Mouse (Mus musculus) heart, embryonic 14.5 days (tissue): ENCODE data around the gene Cebpz. TPM values are rescaled to one million over a fixed set of nuclear protein-coding genes. Genes with fewer than 3 reads are reported as not detected.

ENCODE experiments used
- ATAC-seq: fragments of 200-750 bp; cut with Nextera tagmentation; 2 replicates; pipeline ENCODE4 v1.8.0; 2017; ENCODE audit warnings: low read depth, moderate TSS enrichment; ENCODE audit not compliant: insufficient number of reproducible peaks, insufficient read depth, low FRiP score
- H3K27ac ChIP-seq, 2 experiments: fragments of 200-500 bp in 1 of 2; fragments of 300-500 bp in 1 of 2; sonication (generic) in 1 of 2; replicated peaks in 1 of 2; 2 replicates each; pipeline ENCODE4 v1.5.1; 2012 to 2014; ENCODE audit warnings: low read depth in 2 of 2, low read length in 2 of 2, control low read depth in 1 of 2, mild to moderate bottlenecking in 1 of 2, mixed read lengths in 1 of 2; ENCODE audit not compliant: control insufficient read depth in 1 of 2, insufficient read depth in 1 of 2
- H3K27me3 ChIP-seq: fragments of 300-500 bp; sonication (generic); 2 replicates; pipeline ENCODE4 v1.6.1; 2014; ENCODE audit warnings: mild to moderate bottlenecking, low read length, control low read depth; ENCODE audit not compliant: control insufficient read depth, insufficient read depth
- H3K36me3 ChIP-seq: fragments of 300-500 bp; sonication (generic); 2 replicates; pipeline ENCODE4 v1.6.1; 2014; ENCODE audit warnings: mild to moderate bottlenecking, control low read depth, low read length, mixed read lengths; ENCODE audit not compliant: control insufficient read depth, insufficient read depth
- H3K4me1 ChIP-seq, 2 experiments: fragments of 200-500 bp in 1 of 2; fragments of 300-500 bp in 1 of 2; sonication (generic) in 1 of 2; 2 replicates each; pipeline ENCODE4 v1.6.1; 2012 to 2014; ENCODE audit warnings: low read length in 2 of 2, control low read depth in 1 of 2, mixed read lengths in 1 of 2; ENCODE audit not compliant: control insufficient read depth in 2 of 2, insufficient read depth in 2 of 2
- H3K4me2 ChIP-seq: fragments of 300-500 bp; sonication (generic); 2 replicates; pipeline ENCODE4 v1.6.1; 2014; ENCODE audit warnings: mild to moderate bottlenecking, low read length
- H3K4me3 ChIP-seq, 2 experiments: fragments of 200-500 bp in 1 of 2; fragments of 300-500 bp in 1 of 2; sonication (generic) in 1 of 2; 2 replicates each; pipeline ENCODE4 v1.5.1; 2012 to 2014; ENCODE audit warnings: low read length in 2 of 2, mild to moderate bottlenecking in 2 of 2, control low read depth in 1 of 2, low read depth in 1 of 2, moderate library complexity in 1 of 2; ENCODE audit not compliant: control insufficient read depth in 1 of 2, insufficient read depth in 1 of 2
- H3K9ac ChIP-seq: fragments of 300-500 bp; sonication (generic); 2 replicates; pipeline ENCODE4 v1.6.1; 2014; ENCODE audit warnings: mild to moderate bottlenecking, low read length
- H3K9me3 ChIP-seq: fragments of 300-500 bp; sonication (generic); 2 replicates; pipeline ENCODE4 v1.6.1; 2016; ENCODE audit warnings: low read length, control low read depth; ENCODE audit not compliant: control insufficient read depth
- WGBS: fragments of 180-500 bp; shearing (Covaris S2); extraction: QIAGEN DNeasy Blood & Tissue Kit; methylation state at CpG from one replicate; pipeline ENCODE4 v1.1.7; 2014; 5-methylcytosine and 5-hydroxymethylcytosine counted together
- polyA plus RNA-seq: library from polyadenylated mRNA; unstranded; fragments of >200 nt; fragmentation: Nextera tagmentation; extraction: Ambion mirVana; gene quantifications from 2 replicates; pipeline ENCODE4 v1.2.1, GENCODE M21; 2014

Gene Cebpz
- polyA plus RNA-seq, 1 experiment from 2014 or later: 37.4 TPM

DNA sequence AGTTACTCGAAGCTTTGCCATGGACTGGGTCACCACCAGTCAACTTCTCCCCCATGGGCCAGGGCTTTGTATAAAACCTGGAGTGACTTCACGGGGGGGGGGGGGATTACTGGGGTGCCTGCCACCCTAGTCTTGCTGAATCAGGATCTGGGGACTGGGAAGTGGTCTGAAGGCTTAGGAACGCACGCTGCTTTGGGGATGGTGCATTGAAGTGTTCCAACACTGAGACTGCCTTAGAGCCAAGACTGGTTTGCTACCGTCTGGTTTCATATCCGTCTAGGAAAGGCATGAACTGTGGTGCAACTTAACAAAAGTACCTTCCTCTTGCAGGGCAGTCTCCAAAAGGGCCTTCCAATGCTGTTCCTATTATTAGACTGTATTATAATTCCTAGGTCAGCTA is 19.2 kb downstream of the Cebpz start:
- H3K27me3 ChIP-seq: no peaks in the 10 kb centered on the region
- H3K4me3 ChIP-seq: no peak overlapping the region
- 45% methylated on average over 6 of the region's 6 CpGs for WGBS
- no peak for ATAC-seq
- peaks cover 47% of the 10 kb centered on the region for H3K36me3 ChIP-seq
- H3K4me2 ChIP-seq: peak overlapping the region; percentile 69
- H3K27ac ChIP-seq: 0 out of 4 replicates have a peak overlapping the region, but pooled peaks of 1 of the 2 experiments have one; percentile 82
- H3K9me3 ChIP-seq: no peaks in the 10 kb centered on the region
- peaks cover 2 to 13% of the 10 kb centered on the region in 2 experiments; a peak in 2 of 4 replicates for H3K4me1 ChIP-seq
- H3K9ac ChIP-seq: 0 out of 2 replicates have a peak overlapping the region, but pooled peaks have one; percentile 27

GRCm38 (mm10) chr17:78916899-78917298 is 20.0 kb downstream of the Cebpz start:
- Histone ChIP-seq H3K9me3 (no peaks in the 10 kb centered on the region), H3K27ac (peak overlapping the region; percentile 82 to 83), H3K4me2 (peak overlapping the region; percentile 69), H3K27me3 (no peaks in the 10 kb centered on the region), H3K4me1 (peaks cover 2 to 13% of the 10 kb centered on the region in 2 experiments; a peak in 2 of 4 replicates), H3K4me3 (peak overlapping the region; percentile 55 to 77), H3K36me3 (peaks cover 39% of the 10 kb centered on the region), H3K9ac (peak overlapping the region; percentile 77)
- WGBS: 2% methylated on average over 11 of the region's 11 CpGs
- no peak for ATAC-seq

GRCm38 (mm10) chr17:78916369-78916813 is 20.5 kb downstream of the Cebpz start, which contains the start of gene Cebpzos:
TSS of gene Cebpzos (plus strand) at chr17:78916500.
- Histone ChIP-seq H3K36me3 (peaks cover 34% of the 10 kb centered on the region), H3K27me3 (no peaks in the 10 kb centered on the region), H3K4me3 (peak within 1 kb of the TSS; percentile 55 to 77), H3K4me2 (peak within 1 kb of the TSS; percentile 69), H3K27ac (peak within 1 kb of the TSS; percentile 82 to 83), H3K9me3 (no peaks in the 10 kb centered on the region), H3K9ac (peak within 1 kb of the TSS; percentile 77), H3K4me1 (peaks cover 2 to 13% of the 10 kb centered on the region in 2 experiments; a peak in 2 of 4 replicates)
- WGBS: under 1% methylated on average over 37 of the region's 37 CpGs
- peak; percentile 95 for ATAC-seq

GRCm38 (mm10) chr17:78915772-78916171 is 21.1 kb downstream of the Cebpz start:
- Histone ChIP-seq H3K9ac (peak overlapping the region; percentile 77), H3K4me2 (peak overlapping the region; percentile 69), H3K9me3 (no peaks in the 10 kb centered on the region), H3K4me3 (peak overlapping the region; percentile 55 to 77), H3K4me1 (peaks cover 2 to 13% of the 10 kb centered on the region in 2 experiments; a peak in 2 of 4 replicates), H3K36me3 (peaks cover 28% of the 10 kb centered on the region), H3K27ac (peak overlapping the region; percentile 82 to 83), H3K27me3 (no peaks in the 10 kb centered on the region)
- WGBS: 53% methylated on average over 6 of the region's 6 CpGs
- ATAC-seq: no peak

GRCm38 (mm10) chr17:78913921-78914320 is 22.9 kb downstream of the Cebpz start:
- 67% methylated on average over 3 of the region's 3 CpGs for WGBS
- Histone ChIP-seq H3K4me1 (peaks cover 2 to 13% of the 10 kb centered on the region in 2 experiments; a peak in 2 of 4 replicates), H3K27ac (no peak overlapping the region), H3K4me3 (no peak overlapping the region), H3K27me3 (no peaks in the 10 kb centered on the region), H3K9me3 (no peaks in the 10 kb centered on the region), H3K36me3 (peaks cover 10% of the 10 kb centered on the region), H3K9ac (no peak overlapping the region), H3K4me2 (no peak overlapping the region)
- ATAC-seq: no peak

GRCm38 (mm10) chr17:78912861-78913281 is 24.0 kb downstream of the Cebpz start:
- Histone ChIP-seq H3K9ac (0 out of 2 replicates have a peak overlapping the region, but pooled peaks have one; percentile 47), H3K4me2 (peak overlapping the region; percentile 60), H3K4me1 (peaks cover 2 to 13% of the 10 kb centered on the region in 2 experiments; a peak in 2 of 4 replicates), H3K36me3 (0 out of 2 replicates have a peak, but pooled peaks cover under 1% of the 10 kb centered on the region), H3K9me3 (no peaks in the 10 kb centered on the region), H3K27ac (peak overlapping the region in 1 of 2 experiments; percentile 66; a peak in 2 of 4 replicates), H3K27me3 (no peaks in the 10 kb centered on the region), H3K4me3 (peak overlapping the region; percentile 36 to 65)
- 20% methylated on average over 6 of the region's 6 CpGs for WGBS
- ATAC-seq: peak; percentile 39; the same call in 1 of the 2 replicates

GRCm38 (mm10) chr17:78909374-78909773 is 27.5 kb downstream of the Cebpz start:
- no peak overlapping the region for H3K9ac ChIP-seq
- no peaks in the 10 kb centered on the region for H3K9me3 ChIP-seq
- H3K4me1 ChIP-seq: no peaks in the 10 kb centered on the region
- no peaks in the 10 kb centered on the region for H3K36me3 ChIP-seq
- 64% methylated on average over 2 of the region's 2 CpGs for WGBS
- H3K27ac ChIP-seq: no peak overlapping the region
- H3K27me3 ChIP-seq: no peaks in the 10 kb centered on the region
- no peak overlapping the region for H3K4me2 ChIP-seq
- no peak for ATAC-seq
- no peak overlapping the region for H3K4me3 ChIP-seq
